Mouse (Mus musculus): Measurements from ENCODE around the gene Olfr372. TPM values are rescaled to one million over a fixed set of nuclear protein-coding genes. Genes with fewer than 3 reads are reported as not detected.
"Not testable (repeated sequence)": the region's sequence is repeated elsewhere in the genome, so short reads cannot be mapped to it uniquely, and the experiment has no call there.

Gene Olfr372
- polyA plus RNA-seq, 1 experiment from 2014 or later: not detected

GRCm38 (mm10) chr8:72017339-72017738 is 23.7 kb upstream of the Olfr372 start:
- H3K9ac ChIP-seq; H3K4me2 ChIP-seq (replicated peaks); H3K27me3 ChIP-seq (ENCODE audit: control insufficient read depth, insufficient read depth, low read length); H3K4me3 ChIP-seq (replicated peaks; ENCODE audit: low read length); H3K4me1 ChIP-seq (replicated peaks; ENCODE audit: control insufficient read depth, insufficient read depth, low read length); H3K27ac ChIP-seq; H3K36me3 ChIP-seq (replicated peaks; ENCODE audit: control insufficient read depth, insufficient read depth); DNase-seq (ENCODE audit: low spot score); ATAC-seq (ENCODE audit: low FRiP score); H3K9me3 ChIP-seq (ENCODE audit: control insufficient read depth, low read length): not testable (repeated sequence)
- 79% methylated on average over 2 of the region's 2 CpGs for WGBS

- no peak for ATAC-seq (ENCODE audit: low FRiP score)
- no peaks in the 10 kb centered on the region for H3K36me3 ChIP-seq (replicated peaks; ENCODE audit: control insufficient read depth, insufficient read depth)
- no peaks in the 10 kb centered on the region for H3K9me3 ChIP-seq (ENCODE audit: control insufficient read depth, low read length)
- H3K27me3 ChIP-seq (ENCODE audit: control insufficient read depth, insufficient read depth, low read length): no peaks in the 10 kb centered on the region
- no peak for DNase-seq (ENCODE audit: low spot score)
- 74% methylated on average over 2 of the region's 2 CpGs for WGBS
- H3K4me3 ChIP-seq (replicated peaks; ENCODE audit: low read length): no peak overlapping the region
- H3K27ac ChIP-seq: no peak overlapping the region
- no peak overlapping the region for H3K4me2 ChIP-seq (replicated peaks)
- no peak overlapping the region for H3K9ac ChIP-seq
- H3K4me1 ChIP-seq (replicated peaks; ENCODE audit: control insufficient read depth, insufficient read depth, low read length): no peaks in the 10 kb centered on the region
These were observed 22.9 kb upstream of the Olfr372 start for GRCm38 (mm10) chr8:72018141-72018540.

- H3K27ac ChIP-seq; H3K27me3 ChIP-seq (ENCODE audit: control insufficient read depth, insufficient read depth, low read length); H3K9me3 ChIP-seq (ENCODE audit: control insufficient read depth, low read length); H3K4me3 ChIP-seq (replicated peaks; ENCODE audit: low read length); ATAC-seq (ENCODE audit: low FRiP score); H3K9ac ChIP-seq; H3K4me2 ChIP-seq (replicated peaks); H3K36me3 ChIP-seq (replicated peaks; ENCODE audit: control insufficient read depth, insufficient read depth); DNase-seq (ENCODE audit: low spot score); H3K4me1 ChIP-seq (replicated peaks; ENCODE audit: control insufficient read depth, insufficient read depth, low read length): not testable (repeated sequence)
- WGBS: 79% methylated on average over 1 of the region's 1 CpGs
These were observed 22.0 kb upstream of the Olfr372 start for GRCm38 (mm10) chr8:72019022-72019421.

- no peaks in the 10 kb centered on the region for H3K27me3 ChIP-seq (ENCODE audit: control insufficient read depth, insufficient read depth, low read length)
- H3K4me3 ChIP-seq (replicated peaks; ENCODE audit: low read length): no peak overlapping the region
- H3K4me2 ChIP-seq (replicated peaks): no peak overlapping the region
- H3K9ac ChIP-seq: no peak overlapping the region
- 61% methylated on average over 2 of the region's 2 CpGs for WGBS
- no peak overlapping the region for H3K27ac ChIP-seq
- DNase-seq (ENCODE audit: low spot score) (no peak), ATAC-seq (ENCODE audit: low FRiP score) (no peak)
- H3K4me1 ChIP-seq (replicated peaks; ENCODE audit: control insufficient read depth, insufficient read depth, low read length): no peaks in the 10 kb centered on the region
- no peaks in the 10 kb centered on the region for H3K36me3 ChIP-seq (replicated peaks; ENCODE audit: control insufficient read depth, insufficient read depth)
- H3K9me3 ChIP-seq (ENCODE audit: control insufficient read depth, low read length): no peaks in the 10 kb centered on the region
These were observed 21.2 kb upstream of the Olfr372 start for GRCm38 (mm10) chr8:72019816-72020215.

GRCm38 (mm10) chr8:72024886-72025285 is 16.1 kb upstream of the Olfr372 start:
- H3K4me2 ChIP-seq (replicated peaks); H3K36me3 ChIP-seq (replicated peaks; ENCODE audit: control insufficient read depth, insufficient read depth); DNase-seq (ENCODE audit: low spot score); H3K27ac ChIP-seq; H3K4me3 ChIP-seq (replicated peaks; ENCODE audit: low read length); H3K9me3 ChIP-seq (ENCODE audit: control insufficient read depth, low read length); ATAC-seq (ENCODE audit: low FRiP score); H3K9ac ChIP-seq; H3K4me1 ChIP-seq (replicated peaks; ENCODE audit: control insufficient read depth, insufficient read depth, low read length); H3K27me3 ChIP-seq (ENCODE audit: control insufficient read depth, insufficient read depth, low read length): not testable (repeated sequence)
- 10% methylated on average over 4 of the region's 9 CpGs for WGBS

GRCm38 (mm10) chr8:72032926-72033325 is 8.1 kb upstream of the Olfr372 start:
- DNase-seq (ENCODE audit: low spot score); H3K27ac ChIP-seq; ATAC-seq (ENCODE audit: low FRiP score): not testable (repeated sequence)

GRCm38 (mm10) chr8:72042493-72042892 is 1.5 kb downstream of the Olfr372 start:
- Histone ChIP-seq H3K36me3 (replicated peaks; ENCODE audit: control insufficient read depth, insufficient read depth) (no peaks in the 10 kb centered on the region), H3K4me3 (replicated peaks; ENCODE audit: low read length) (no peak overlapping the region), H3K9ac (no peak overlapping the region), H3K4me1 (replicated peaks; ENCODE audit: control insufficient read depth, insufficient read depth, low read length) (no peaks in the 10 kb centered on the region), H3K9me3 (ENCODE audit: control insufficient read depth, low read length) (no peaks in the 10 kb centered on the region), H3K4me2 (replicated peaks) (no peak overlapping the region), H3K27me3 (ENCODE audit: control insufficient read depth, insufficient read depth, low read length) (no peaks in the 10 kb centered on the region), H3K27ac (no peak overlapping the region)
- no peak for DNase-seq (ENCODE audit: low spot score)
- 92% methylated on average over 1 of the region's 1 CpGs for WGBS
- no peak for ATAC-seq (ENCODE audit: low FRiP score)

More at GRCm38 (mm10) chr8:72032926-72033325, 8.1 kb upstream of the Olfr372 start:
- not testable (repeated sequence) for H3K4me3 ChIP-seq (replicated peaks; ENCODE audit: low read length); H3K27me3 ChIP-seq (ENCODE audit: control insufficient read depth, insufficient read depth, low read length); H3K4me1 ChIP-seq (replicated peaks; ENCODE audit: control insufficient read depth, insufficient read depth, low read length); H3K4me2 ChIP-seq (replicated peaks); H3K36me3 ChIP-seq (replicated peaks; ENCODE audit: control insufficient read depth, insufficient read depth); H3K9ac ChIP-seq; H3K9me3 ChIP-seq (ENCODE audit: control insufficient read depth, low read length)
- 42% methylated on average over 4 of the region's 4 CpGs for WGBS

GRCm38 (mm10) chr8:72054633-72055032 is 13.6 kb downstream of the Olfr372 start:
- not testable (repeated sequence) for H3K4me2 ChIP-seq (replicated peaks); H3K4me3 ChIP-seq (replicated peaks; ENCODE audit: low read length); H3K9me3 ChIP-seq (ENCODE audit: control insufficient read depth, low read length); H3K27me3 ChIP-seq (ENCODE audit: control insufficient read depth, insufficient read depth, low read length); DNase-seq (ENCODE audit: low spot score); ATAC-seq (ENCODE audit: low FRiP score); H3K9ac ChIP-seq; H3K27ac ChIP-seq; H3K4me1 ChIP-seq (replicated peaks; ENCODE audit: control insufficient read depth, insufficient read depth, low read length); H3K36me3 ChIP-seq (replicated peaks; ENCODE audit: control insufficient read depth, insufficient read depth)

GRCm38 (mm10) chr8:72057643-72058042 is 16.6 kb downstream of the Olfr372 start:
- not testable (repeated sequence) for H3K9ac ChIP-seq; H3K4me3 ChIP-seq (replicated peaks; ENCODE audit: low read length); H3K4me2 ChIP-seq (replicated peaks); H3K36me3 ChIP-seq (replicated peaks; ENCODE audit: control insufficient read depth, insufficient read depth); H3K9me3 ChIP-seq (ENCODE audit: control insufficient read depth, low read length); H3K27ac ChIP-seq; DNase-seq (ENCODE audit: low spot score); ATAC-seq (ENCODE audit: low FRiP score); H3K27me3 ChIP-seq (ENCODE audit: control insufficient read depth, insufficient read depth, low read length); H3K4me1 ChIP-seq (replicated peaks; ENCODE audit: control insufficient read depth, insufficient read depth, low read length)
- WGBS: 87% methylated on average over 3 of the region's 4 CpGs

GRCm38 (mm10) chr8:72066819-72067399 is 25.9 kb downstream of the Olfr372 start:
- H3K36me3 ChIP-seq (replicated peaks; ENCODE audit: control insufficient read depth, insufficient read depth); H3K4me3 ChIP-seq (replicated peaks; ENCODE audit: low read length); H3K9ac ChIP-seq; H3K4me2 ChIP-seq (replicated peaks); H3K4me1 ChIP-seq (replicated peaks; ENCODE audit: control insufficient read depth, insufficient read depth, low read length); ATAC-seq (ENCODE audit: low FRiP score); DNase-seq (ENCODE audit: low spot score); H3K9me3 ChIP-seq (ENCODE audit: control insufficient read depth, low read length); H3K27ac ChIP-seq; H3K27me3 ChIP-seq (ENCODE audit: control insufficient read depth, insufficient read depth, low read length): not testable (repeated sequence)
- WGBS: 64% methylated on average over 1 of the region's 1 CpGs

All from hindbrain, embryonic 14.5 days (tissue).